Comparison of ENCODE assay signal across 22 mouse cellular contexts in genomic region chr7:126919973-126920372, GRCm38 (mm10). TPM values are rescaled to one million over a fixed set of nuclear protein-coding genes. Genes with fewer than 3 reads are reported as not detected.
DNase-seq lines count a peak whose midpoint lies in the region; ATAC-seq and TF ChIP-seq lines count a peak whose summit lies in the region.
"Had no signal": no experiment of that assay in that cellular context is flagged by ENCODE, and none has a peak within 500 bp of the region (broad histone marks: within the 10 kb centered on the region; RNA-seq: fewer than 3 reads in every experiment).

No protein-coding gene starts in this region.

- no peak for ATAC-seq in hindbrain, embryonic 11.5 days (ENCODE audit: low FRiP score)
- ATAC-seq in hindbrain, embryonic 16.5 days = no peak
- ATAC-seq in frontal cortex, adult (ENCODE audit: low TSS enrichment) = no peak
- ATAC-seq: CD4-positive, CD25-positive, alpha-beta regulatory T cell, adult 4 months; forebrain, embryonic 13.5 days; intestine, postnatal 0 days had no signal

- H3K4me1 ChIP-seq in hindbrain, embryonic 11.5 days (replicated peaks; ENCODE audit: control insufficient read depth, insufficient read depth, low read length) = peaks cover 4% of the 10 kb centered on the region; the same call in 1 of the 2 replicates
- H3K4me1 ChIP-seq in hindbrain, embryonic 16.5 days (ENCODE audit: control insufficient read depth, insufficient read depth, low read depth, low read length) = no peaks in the 10 kb centered on the region
- H3K4me1 ChIP-seq in MEL (ENCODE audit: control insufficient read depth in 1 of 2, insufficient read depth in 2 of 2, low read length in 2 of 2) = peaks cover 5 to 11% of the 10 kb centered on the region in 2 experiments; a peak in 3 of 4 replicates
- H3K4me1 ChIP-seq: heart, embryonic 13.5 days had no signal

- no peak overlapping the region for H3K4me3 ChIP-seq in hindbrain, embryonic 11.5 days (ENCODE audit: low read depth, low read length)
- H3K4me3 ChIP-seq in hindbrain, embryonic 16.5 days (ENCODE audit: low read length) = no peak overlapping the region
- H3K4me3 ChIP-seq in MEL (ENCODE audit: control insufficient read depth in 1 of 2, insufficient read depth in 1 of 2, low read depth in 2 of 2, low read length in 2 of 2) = no peak overlapping the region
- H3K4me3 ChIP-seq: embryonic facial prominence, embryonic 10.5 days; forebrain, embryonic 13.5 days; heart, embryonic 13.5 days; hindbrain, embryonic 13.5 days had no signal

- TF ChIP-seq CTCF in MEL (IDR thresholded peaks at IDR 0.05 in 2 of 3, conservative IDR thresholded peaks at IDR 0.05 in 1 of 3; ENCODE audit: control insufficient read depth in 1 of 3, insufficient read depth in 1 of 3, low read depth in 2 of 3, low read length in 3 of 3, poor library complexity in 1 of 3, severe bottlenecking in 1 of 3) = no peak

- no peak for TF ChIP-seq EP300 in MEL (IDR thresholded peaks at IDR 0.05; ENCODE audit: low read depth in 1 of 2, low read length in 2 of 2)

- no peaks in the 10 kb centered on the region for H3K36me3 ChIP-seq in hindbrain, embryonic 11.5 days (ENCODE audit: control insufficient read depth, insufficient read depth, low read length)
- H3K36me3 ChIP-seq in hindbrain, embryonic 16.5 days (ENCODE audit: control insufficient read depth, insufficient read depth, low read length) = no peaks in the 10 kb centered on the region
- H3K36me3 ChIP-seq in MEL (ENCODE audit: control insufficient read depth in 1 of 2, insufficient read depth in 2 of 2, low read length in 2 of 2) = peaks cover 0 to 5% of the 10 kb centered on the region in 2 experiments; a peak in 1 of 4 replicates
- H3K36me3 ChIP-seq: embryonic facial prominence, embryonic 10.5 days; heart, embryonic 13.5 days; hindbrain, embryonic 13.5 days had no signal

- H3K9ac ChIP-seq in hindbrain, embryonic 11.5 days (ENCODE audit: low read depth, low read length) = 0 out of 2 replicates have a peak overlapping the region, but pooled peaks have one; percentile 7
- no peak overlapping the region for H3K9ac ChIP-seq in hindbrain, embryonic 16.5 days (ENCODE audit: low read depth, low read length)
- H3K9ac ChIP-seq in MEL (ENCODE audit: control insufficient read depth, low read depth, low read length, poor library complexity, severe bottlenecking) = no peak overlapping the region
- H3K9ac ChIP-seq: forebrain, embryonic 13.5 days; heart, embryonic 13.5 days; hindbrain, embryonic 13.5 days had no signal

- H3K27ac ChIP-seq in hindbrain, embryonic 11.5 days (ENCODE audit: low read depth, low read length) = no peak overlapping the region
- no peak overlapping the region for H3K27ac ChIP-seq in hindbrain, embryonic 16.5 days (ENCODE audit: low read depth, low read length)
- H3K27ac ChIP-seq in MEL (ENCODE audit: control insufficient read depth, low read depth, low read length) = no peak overlapping the region
- H3K27ac ChIP-seq: embryonic facial prominence, embryonic 10.5 days; forebrain, embryonic 13.5 days; heart, embryonic 13.5 days; hindbrain, embryonic 13.5 days had no signal

- H3K79me2 ChIP-seq in MEL (ENCODE audit: control insufficient read depth, insufficient read depth, low read length, poor library complexity) = no peaks in the 10 kb centered on the region

- TF ChIP-seq POLR2A in MEL (IDR thresholded peaks at IDR 0.05; ENCODE audit: control insufficient read depth in 1 of 2, insufficient read depth in 1 of 2, low read depth in 1 of 2, low read length in 2 of 2, poor library complexity in 1 of 2) = no peak

- H3K9me3 ChIP-seq in hindbrain, embryonic 11.5 days (ENCODE audit: control insufficient read depth, low read length) = no peaks in the 10 kb centered on the region
- no peaks in the 10 kb centered on the region for H3K9me3 ChIP-seq in hindbrain, embryonic 16.5 days (ENCODE audit: control insufficient read depth, low read length)
- H3K9me3 ChIP-seq in MEL (replicated peaks; ENCODE audit: insufficient read depth, low read length) = no peaks in the 10 kb centered on the region
- H3K9me3 ChIP-seq: embryonic facial prominence, embryonic 10.5 days; forebrain, embryonic 13.5 days; heart, embryonic 13.5 days; hindbrain, embryonic 13.5 days had no signal

- 76% methylated on average over 4 of the region's 4 CpGs for WGBS in hindbrain, embryonic 11.5 days
- 85% methylated on average over 4 of the region's 4 CpGs for WGBS in hindbrain, embryonic 16.5 days

- TF ChIP-seq RAD21 in MEL (IDR thresholded peaks at IDR 0.05; ENCODE audit: low read depth, low read length) = no peak

- H3K4me2 ChIP-seq in hindbrain, embryonic 11.5 days (replicated peaks; ENCODE audit: low read depth, low read length) = 0 out of 2 replicates have a peak overlapping the region, but pooled peaks have one; percentile 6
- no peak overlapping the region for H3K4me2 ChIP-seq in hindbrain, embryonic 16.5 days (ENCODE audit: low read length)
- H3K4me2 ChIP-seq: forebrain, embryonic 13.5 days; heart, embryonic 13.5 days; hindbrain, embryonic 13.5 days had no signal

- DNase-seq in adrenal gland, adult (ENCODE audit: inconsistent age in 2 of 2, low spot score in 1 of 2) = peak; percentile 50 to 75
- no peak for DNase-seq in adrenal gland, postnatal 4 days (ENCODE audit: low spot score in 2 of 2)
- no peak for DNase-seq in hindbrain, embryonic 11.5 days (ENCODE audit: low spot score)
- DNase-seq in MEL (ENCODE audit: low read depth, low spot score) = no peak
- DNase-seq in lung, postnatal 14 days = no peak
- DNase-seq: B cell, adult 2 months; cerebellum, adult 2 months; cerebellum, postnatal 10 days; gastrocnemius, postnatal 36 days; heart, adult 11 months; heart, postnatal 36 days; kidney, adult 8-10 months had no signal

- no peaks in the 10 kb centered on the region for H3K27me3 ChIP-seq in hindbrain, embryonic 11.5 days (ENCODE audit: control insufficient read depth, insufficient read depth, low read length)
- no peaks in the 10 kb centered on the region for H3K27me3 ChIP-seq in hindbrain, embryonic 16.5 days (replicated peaks; ENCODE audit: control insufficient read depth, insufficient read depth, low read length)
- no peaks in the 10 kb centered on the region for H3K27me3 ChIP-seq in MEL (ENCODE audit: control insufficient read depth in 1 of 2, insufficient read depth in 2 of 2, low read length in 2 of 2)
- H3K27me3 ChIP-seq: forebrain, embryonic 13.5 days; heart, embryonic 13.5 days; hindbrain, embryonic 13.5 days had no signal

TF ChIP-seq in MEL, 35 proteins besides CTCF, POLR2A, EP300 and RAD21:
- TF ChIP-seq SIN3A (IDR thresholded peaks at IDR 0.05; ENCODE audit: low read length) = no peak
- TF ChIP-seq MAFK (IDR thresholded peaks at IDR 0.05; ENCODE audit: borderline replicate concordance, low read depth, low read length) = peak; percentile 35; the same call in 1 of the 2 replicates
- no peak for TF ChIP-seq TAL1 (IDR thresholded peaks at IDR 0.05; ENCODE audit: low read length)
- TF ChIP-seq NRF1 (IDR thresholded peaks at IDR 0.05; ENCODE audit: insufficient read depth, low read depth, low read length, poor library complexity, severe bottlenecking) = no peak
TF ChIP-seq in MEL: peak in this region for 1.

RNA-seq across cellular contexts. Expression of gene Tmem219, which starts 2.7 kb away (rescaled TPM):
- total RNA-seq in adrenal gland, postnatal 4 days (2021) = 10 to 100 TPM; 34.9 to 39.0 TPM
- 25.3 and 28.6 TPM in 2 replicates for polyA plus RNA-seq in hindbrain, embryonic 11.5 days (2014; fragmentation: Nextera tagmentation; extraction: Ambion mirVana)
- 34.0 and 35.9 TPM in 2 replicates for polyA plus RNA-seq in hindbrain, embryonic 16.5 days (2015; fragmentation: Nextera tagmentation; extraction: Ambion mirVana)
- total RNA-seq in MEL (2012; rRNA removed) = 18.0 and 18.8 TPM in 2 replicates
- polyA plus RNA-seq in MEL (2012; ENCODE audit: insufficient read depth in 1 of 2, insufficient read length in 2 of 2, low read depth in 1 of 2, low replicate concordance in 2 of 2, missing spikeins in 1 of 2) = 10 to 100 TPM in 1 of 2 experiments, not detected in 1; 34.5 TPM

RNA-seq across cellular contexts. Expression of gene Kctd13, which starts 8.7 kb away (rescaled TPM):
- total RNA-seq in adrenal gland, postnatal 4 days (2021) = 10 to 100 TPM; 27.3 to 28.5 TPM
- 30.1 and 33.5 TPM in 2 replicates for polyA plus RNA-seq in hindbrain, embryonic 11.5 days (2014; fragmentation: Nextera tagmentation; extraction: Ambion mirVana)
- polyA plus RNA-seq in hindbrain, embryonic 16.5 days (2015; fragmentation: Nextera tagmentation; extraction: Ambion mirVana) = 126 and 134 TPM in 2 replicates
- 17.7 and 18.1 TPM in 2 replicates for total RNA-seq in MEL (2012; rRNA removed)
- 10 to 100 TPM in 1 of 2 experiments, not detected in 1; 26.2 TPM for polyA plus RNA-seq in MEL (2012; ENCODE audit: insufficient read depth in 1 of 2, insufficient read length in 2 of 2, low read depth in 1 of 2, low replicate concordance in 2 of 2, missing spikeins in 1 of 2)

RNA-seq across cellular contexts. Expression of gene Asphd1, which starts 29.4 kb away (rescaled TPM):
- total RNA-seq in adrenal gland, postnatal 4 days (2021) = 1 to 10 TPM; 3.0 to 3.7 TPM
- polyA plus RNA-seq in hindbrain, embryonic 11.5 days (2014; fragmentation: Nextera tagmentation; extraction: Ambion mirVana) = 0.90 and 0.92 TPM in 2 replicates
- 9.4 and 11.5 TPM in 2 replicates for polyA plus RNA-seq in hindbrain, embryonic 16.5 days (2015; fragmentation: Nextera tagmentation; extraction: Ambion mirVana)
- total RNA-seq in MEL (2012; rRNA removed) = 0.15 TPM in 1 of 2 replicates, not detected in the other
- polyA plus RNA-seq in MEL (2012; ENCODE audit: insufficient read depth in 1 of 2, insufficient read length in 2 of 2, low read depth in 1 of 2, low replicate concordance in 2 of 2, missing spikeins in 1 of 2) = under 1 TPM in 1 of 2 experiments, not detected in 1; 0.74 TPM
- total RNA-seq: gastrocnemius, adult 8-10 months; gastrocnemius, postnatal 36 days; heart, postnatal 36 days had no signal
- polyA plus RNA-seq: heart, postnatal 0 days had no signal

RNA-seq across cellular contexts. Expression of gene Sez6l2, which starts 30.4 kb away (rescaled TPM):
- 10 to 100 TPM; 97.6 to 97.9 TPM for total RNA-seq in adrenal gland, postnatal 4 days (2021)
- 13.2 and 14.2 TPM in 2 replicates for polyA plus RNA-seq in hindbrain, embryonic 11.5 days (2014; fragmentation: Nextera tagmentation; extraction: Ambion mirVana)
- polyA plus RNA-seq in hindbrain, embryonic 16.5 days (2015; fragmentation: Nextera tagmentation; extraction: Ambion mirVana) = 54.9 and 56.7 TPM in 2 replicates
- total RNA-seq in MEL (2012; rRNA removed) = 0.49 and 2.0 TPM in 2 replicates
- 1 to 10 TPM in 1 of 2 experiments, not detected in 1; 6.1 TPM for polyA plus RNA-seq in MEL (2012; ENCODE audit: insufficient read depth in 1 of 2, insufficient read length in 2 of 2, low read depth in 1 of 2, low replicate concordance in 2 of 2, missing spikeins in 1 of 2)

RNA-seq across cellular contexts. Expression of gene Taok2, which starts 35.5 kb away (rescaled TPM):
- 100 to 1,000 TPM; 104 to 108 TPM for total RNA-seq in adrenal gland, postnatal 4 days (2021)
- 27.3 and 31.2 TPM in 2 replicates for polyA plus RNA-seq in hindbrain, embryonic 11.5 days (2014; fragmentation: Nextera tagmentation; extraction: Ambion mirVana)
- polyA plus RNA-seq in hindbrain, embryonic 16.5 days (2015; fragmentation: Nextera tagmentation; extraction: Ambion mirVana) = 52.8 and 60.3 TPM in 2 replicates
- total RNA-seq in MEL (2012; rRNA removed) = 26.2 and 34.2 TPM in 2 replicates
- 10 to 100 TPM; 29.0 to 52.3 TPM for polyA plus RNA-seq in MEL (2012; ENCODE audit: insufficient read depth in 1 of 2, insufficient read length in 2 of 2, low read depth in 1 of 2, low replicate concordance in 2 of 2, missing spikeins in 1 of 2)

Comparison
In these comparisons a context has a peak if more than half of its experiments do, and no peak if none do; other contexts are left out.
1. DNase-seq: peak in adrenal gland, adult (2 of 2); none in adrenal gland, postnatal 4 days (0 of 2), hindbrain, embryonic 11.5 days (single experiment), MEL (single experiment) and lung, postnatal 14 days (single experiment).